ENCODE assay signal across 9 mouse cellular contexts in genomic region chr2:59440481-59440880, GRCm38 (mm10). TPM values are rescaled to one million over a fixed set of nuclear protein-coding genes. Genes with fewer than 3 reads are reported as not detected.
DNase-seq lines count a peak whose midpoint lies in the region; ATAC-seq lines count a peak whose summit lies in the region.
"Had no signal": no experiment of that assay in that cellular context is flagged by ENCODE, and none has a peak within 500 bp of the region (broad histone marks: within the 10 kb centered on the region; RNA-seq: fewer than 3 reads in every experiment).

No protein-coding gene starts in this region.

- no peaks in the 10 kb centered on the region for H3K27me3 ChIP-seq in limb, embryonic 11.5 days (ENCODE audit: control insufficient read depth, insufficient read depth, low read length)
- 0 out of 2 replicates have a peak, but pooled peaks cover 3% of the 10 kb centered on the region for H3K27me3 ChIP-seq in midbrain, embryonic 15.5 days (replicated peaks)
- H3K27me3 ChIP-seq: lung, embryonic 15.5 days had no signal

- DNase-seq in left cerebral cortex, postnatal 14 days (ENCODE audit: low spot score in 2 of 2): peak; percentile 25 to 58
- no peak for DNase-seq in left cerebral cortex, adult 9 months (ENCODE audit: low spot score in 2 of 2)
- DNase-seq in MEL-GATA-1-ER (ENCODE audit: extremely low read depth, low read depth): peak; percentile 6
- DNase-seq in brain, adult 2 months (ENCODE audit: low read depth, low spot score): peak; percentile 81
- peak; percentile 17 to 22 for DNase-seq in frontal cortex, postnatal 36 days (ENCODE audit: low spot score in 2 of 2)
- DNase-seq in limb, embryonic 11.5 days (ENCODE audit: low spot score): peak; percentile 76
- peak; percentile 61 for DNase-seq in right cerebral cortex, postnatal 14 days

- no peaks in the 10 kb centered on the region for H3K9me3 ChIP-seq in limb, embryonic 11.5 days (ENCODE audit: control insufficient read depth, low read length)
- no peaks in the 10 kb centered on the region for H3K9me3 ChIP-seq in midbrain, embryonic 15.5 days
- H3K9me3 ChIP-seq: lung, embryonic 15.5 days had no signal

- no peak overlapping the region for H3K4me2 ChIP-seq in limb, embryonic 11.5 days (ENCODE audit: low read depth, severe bottlenecking)
- H3K4me2 ChIP-seq in midbrain, embryonic 15.5 days: no peak overlapping the region
- H3K4me2 ChIP-seq: lung, embryonic 15.5 days had no signal

- no peaks in the 10 kb centered on the region for H3K36me3 ChIP-seq in limb, embryonic 11.5 days (ENCODE audit: control insufficient read depth, insufficient read depth, low read length)
- no peaks in the 10 kb centered on the region for H3K36me3 ChIP-seq in midbrain, embryonic 15.5 days (replicated peaks)
- H3K36me3 ChIP-seq: lung, embryonic 15.5 days had no signal

- no peak overlapping the region for H3K4me3 ChIP-seq in limb, embryonic 11.5 days (ENCODE audit: low read depth, low read length)
- no peak overlapping the region for H3K4me3 ChIP-seq in midbrain, embryonic 15.5 days
- H3K4me3 ChIP-seq: lung, embryonic 15.5 days had no signal

- no peaks in the 10 kb centered on the region for H3K4me1 ChIP-seq in limb, embryonic 11.5 days (ENCODE audit: control insufficient read depth, insufficient read depth, low read length)
- H3K4me1 ChIP-seq in midbrain, embryonic 15.5 days: peaks cover 4% of the 10 kb centered on the region

- H3K27ac ChIP-seq in limb, embryonic 11.5 days (replicated peaks; ENCODE audit: low read depth, low read length): no peak overlapping the region
- H3K27ac ChIP-seq in midbrain, embryonic 15.5 days: no peak overlapping the region
- H3K27ac ChIP-seq: lung, embryonic 15.5 days had no signal

- no peak overlapping the region for H3K9ac ChIP-seq in limb, embryonic 11.5 days (ENCODE audit: low read length)
- no peak overlapping the region for H3K9ac ChIP-seq in midbrain, embryonic 15.5 days
- H3K9ac ChIP-seq: lung, embryonic 15.5 days had no signal

- ATAC-seq in limb, embryonic 11.5 days (ENCODE audit: insufficient number of reproducible peaks, low FRiP score, low TSS enrichment, low read depth): no peak
- no peak for ATAC-seq in midbrain, embryonic 15.5 days (replicated peaks)

- intact Hi-C loops in left cerebral cortex, postnatal 14 days (cut with DNase I): no loop called here

- WGBS in limb, embryonic 11.5 days: 41% methylated on average over 5 of the region's 5 CpGs
- WGBS in midbrain, embryonic 15.5 days: 39% methylated on average over 5 of the region's 5 CpGs

RNA-seq across cellular contexts. Expression of gene Dapl1, which starts 44.0 kb away (rescaled TPM):
- total RNA-seq in left cerebral cortex, postnatal 14 days (2021): 1 to 10 TPM in 1 of 2 experiments, under 1 TPM in 1; 0.87 to 1.8 TPM
- 0.98 and 1.0 TPM in 2 replicates for polyA plus RNA-seq in limb, embryonic 11.5 days (2014; fragmentation: Nextera tagmentation; extraction: Ambion mirVana)
- polyA plus RNA-seq in midbrain, embryonic 15.5 days (2015; fragmentation: Nextera tagmentation; extraction: Ambion mirVana): 0.86 and 1.3 TPM in 2 replicates

Comparison
In these comparisons a context has a peak if more than half of its experiments do, and no peak if none do; other contexts are left out.
1. DNase-seq: peak in left cerebral cortex, postnatal 14 days (2 of 2), MEL-GATA-1-ER (single experiment), brain, adult 2 months (single experiment), frontal cortex, postnatal 36 days (2 of 2), limb, embryonic 11.5 days (single experiment) and right cerebral cortex, postnatal 14 days (single experiment); none in left cerebral cortex, adult 9 months (0 of 2).